Mouse (Mus musculus) forebrain, embryonic 13.5 days (tissue): ENCODE results near the gene Sftpa1. TPM values are rescaled to one million over a fixed set of nuclear protein-coding genes. Genes with fewer than 3 reads are reported as not detected.

Experiments
- ATAC-seq: fragments of 200-750 bp; cut with Nextera tagmentation; 2 replicates; pipeline ENCODE4 v1.8.0; 2017
- H3K27ac ChIP-seq: fragments of 300-500 bp; sonication (generic); 2 replicates; pipeline ENCODE4 v1.5.1; 2015; ENCODE audit warnings: inconsistent platforms, mild to moderate bottlenecking, moderate library complexity
- H3K27me3 ChIP-seq: fragments of 300-500 bp; sonication (generic); 2 replicates; pipeline ENCODE4 v1.6.1; 2015; ENCODE audit warnings: mild to moderate bottlenecking, inconsistent platforms
- H3K36me3 ChIP-seq: fragments of 300-500 bp; sonication (generic); 2 replicates; pipeline ENCODE4 v1.6.1; 2015; ENCODE audit warnings: mild to moderate bottlenecking, inconsistent platforms; ENCODE audit not compliant: poor library complexity, severe bottlenecking
- H3K4me1 ChIP-seq: fragments of 300-500 bp; sonication (generic); 2 replicates; pipeline ENCODE4 v1.6.1; 2015; ENCODE audit warnings: inconsistent platforms
- H3K4me2 ChIP-seq: fragments of 300-500 bp; sonication (generic); 2 replicates; pipeline ENCODE4 v1.6.1; 2015; ENCODE audit warnings: inconsistent platforms, mild to moderate bottlenecking, moderate library complexity
- H3K4me3 ChIP-seq: fragments of 300-500 bp; sonication (generic); 2 replicates; pipeline ENCODE4 v1.5.1; 2015; ENCODE audit warnings: mild to moderate bottlenecking, inconsistent platforms
- H3K9ac ChIP-seq: fragments of 300-500 bp; sonication (generic); 2 replicates; pipeline ENCODE4 v1.6.1; 2015; ENCODE audit warnings: mild to moderate bottlenecking, inconsistent platforms
- H3K9me3 ChIP-seq: fragments of 300-500 bp; sonication (generic); replicated peaks from 2 replicates; pipeline ENCODE4 v1.6.1; 2016; ENCODE audit warnings: inconsistent platforms
- WGBS: fragments of 180-500 bp; shearing (Covaris S2); methylation state at CpG from one replicate; pipeline ENCODE4 v1.1.7; 2015; 5-methylcytosine and 5-hydroxymethylcytosine counted together
- polyA plus RNA-seq: library from polyadenylated mRNA; unstranded; fragments of >200 nt; fragmentation: Nextera tagmentation; extraction: Ambion mirVana; gene quantifications from 2 replicates; pipeline ENCODE4 v1.2.1, GENCODE M21; 2015

The Sftpa1 gene
- polyA plus RNA-seq, 1 experiment from 2014 or later, result not detected

DNA sequence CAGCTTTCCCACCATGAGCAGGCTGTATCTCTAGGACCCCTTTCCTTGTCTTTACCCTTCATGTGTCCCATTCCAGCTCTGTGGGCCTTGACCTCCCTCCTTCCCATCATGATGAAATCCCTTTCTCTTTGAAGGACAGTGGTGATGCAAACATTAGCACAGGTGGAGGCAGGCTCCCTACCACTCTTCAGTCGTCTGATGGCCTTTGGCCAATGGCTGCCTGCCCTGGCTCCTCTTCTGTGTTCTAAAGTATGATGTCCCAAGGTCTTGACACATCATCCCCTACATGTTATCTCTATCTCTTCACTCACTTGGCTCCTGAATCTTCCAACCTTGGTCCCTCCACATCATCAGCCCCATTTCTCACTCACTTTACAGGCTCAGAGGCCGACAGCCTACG lies 15.3 kb upstream of the Sftpa1 start:
- ATAC-seq, result no peak
- Histone ChIP-seq H3K4me2 (no peak overlapping the region), H3K4me3 (no peak overlapping the region), H3K27ac (no peak overlapping the region), H3K9ac (no peak overlapping the region), H3K36me3 (no peaks in the 10 kb centered on the region), H3K27me3 (no peaks in the 10 kb centered on the region), H3K9me3 (no peaks in the 10 kb centered on the region), H3K4me1 (no peaks in the 10 kb centered on the region)
- 86% methylated on average over 3 of the region's 3 CpGs for WGBS

DNA sequence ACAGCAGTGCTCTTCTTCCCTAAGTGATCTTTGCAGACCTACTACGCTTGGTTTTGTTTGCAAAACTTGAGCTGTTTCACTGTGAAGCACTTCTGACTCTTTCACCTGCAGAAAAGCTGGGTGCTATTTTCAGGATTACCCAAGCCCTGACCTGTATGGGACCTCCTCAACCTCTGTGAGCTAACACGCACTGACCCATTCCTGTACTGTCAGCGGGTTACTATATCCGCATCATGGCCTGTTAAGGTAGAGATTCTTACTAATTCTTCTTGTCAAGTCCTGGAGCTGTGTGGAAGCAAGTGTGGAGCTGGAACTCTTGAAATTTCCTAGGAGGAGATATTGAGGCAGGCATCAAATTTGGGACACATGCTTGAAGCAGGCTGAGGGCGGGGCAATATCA lies 6.9 kb upstream of the Sftpa1 start:
- H3K36me3 ChIP-seq, result no peaks in the 10 kb centered on the region
- no peak for ATAC-seq

DNA sequence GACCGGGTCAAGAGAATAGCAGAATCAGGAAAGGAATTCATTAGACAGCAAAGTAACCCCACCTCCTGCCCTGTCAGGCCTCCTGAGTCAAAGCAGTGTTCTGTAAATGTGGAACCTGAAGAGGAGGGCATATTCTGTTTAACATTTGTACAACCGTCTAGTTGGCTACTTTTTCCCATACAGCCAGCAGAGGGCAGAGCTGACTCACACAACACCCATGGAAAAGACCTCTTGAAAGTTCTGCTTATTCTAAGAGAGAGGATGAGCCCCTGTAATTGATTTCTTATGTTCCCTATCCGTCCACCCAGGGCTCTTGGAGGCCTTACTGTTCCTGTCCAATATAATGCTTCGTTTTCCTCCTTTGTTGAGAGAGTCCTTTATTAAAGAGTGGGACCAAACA lies 3.6 kb upstream of the Sftpa1 start:
- no peak overlapping the region for H3K27ac ChIP-seq
- no peaks in the 10 kb centered on the region for H3K27me3 ChIP-seq
- peak; percentile 70 for ATAC-seq
- H3K36me3 ChIP-seq, result no peaks in the 10 kb centered on the region
- no peaks in the 10 kb centered on the region for H3K4me1 ChIP-seq
- H3K4me3 ChIP-seq, result no peak overlapping the region
- H3K9me3 ChIP-seq, result no peaks in the 10 kb centered on the region
- WGBS, result 19% methylated on average over 4 of the region's 4 CpGs
- H3K4me2 ChIP-seq, result no peak overlapping the region
- no peak overlapping the region for H3K9ac ChIP-seq

More for the DNA sequence above, 6.9 kb upstream of the Sftpa1 start:
- Histone ChIP-seq H3K27ac (no peak overlapping the region), H3K4me1 (no peaks in the 10 kb centered on the region), H3K27me3 (no peaks in the 10 kb centered on the region), H3K4me2 (no peak overlapping the region), H3K9ac (no peak overlapping the region), H3K4me3 (no peak overlapping the region), H3K9me3 (no peaks in the 10 kb centered on the region)
- 89% methylated on average over 5 of the region's 5 CpGs for WGBS

DNA sequence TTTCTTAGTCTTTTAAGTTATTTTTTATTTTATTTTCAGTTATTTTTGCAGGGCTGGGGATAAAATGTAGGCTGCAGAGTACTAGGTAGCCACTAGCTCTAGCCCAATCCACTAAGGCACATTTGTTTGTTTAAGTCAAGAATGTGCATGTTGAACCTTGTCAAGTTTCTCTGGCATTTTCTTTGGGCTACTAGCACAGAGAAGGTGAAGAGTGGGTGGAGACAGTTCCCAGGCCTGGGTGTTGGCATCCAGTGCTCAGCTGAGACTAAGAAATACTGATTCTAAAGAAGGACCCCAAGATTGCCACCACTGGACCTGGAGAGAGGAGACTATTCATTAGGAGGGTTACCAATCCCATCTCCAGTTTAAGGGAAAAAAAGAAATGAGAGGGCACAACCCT lies 5.4 kb downstream of the Sftpa1 start:
- no peaks in the 10 kb centered on the region for H3K4me1 ChIP-seq
- ATAC-seq, result no peak
- H3K27me3 ChIP-seq, result no peaks in the 10 kb centered on the region
- H3K4me2 ChIP-seq, result no peak overlapping the region
- no peak overlapping the region for H3K27ac ChIP-seq
- H3K4me3 ChIP-seq, result no peak overlapping the region
- no peak overlapping the region for H3K9ac ChIP-seq
- H3K9me3 ChIP-seq, result no peaks in the 10 kb centered on the region
- no peaks in the 10 kb centered on the region for H3K36me3 ChIP-seq

DNA sequence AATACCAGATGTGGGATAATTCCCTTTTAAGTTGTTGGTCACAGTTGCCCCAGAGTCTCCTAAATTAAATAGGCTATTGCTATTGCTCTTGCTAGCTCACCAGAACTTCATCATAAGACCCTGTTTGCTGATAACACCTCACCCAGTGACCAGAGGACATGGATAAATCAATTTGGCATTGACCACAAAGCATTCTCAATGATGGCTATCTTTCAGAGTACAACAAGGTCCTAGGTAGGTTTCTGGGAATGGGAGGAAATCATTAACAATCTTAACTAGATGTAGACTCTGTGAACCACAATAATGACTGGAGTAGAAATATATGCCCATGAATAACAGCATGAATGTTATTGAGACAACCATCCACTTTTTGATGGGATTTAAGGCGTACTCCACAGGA lies 9.1 kb downstream of the Sftpa1 start:
- Histone ChIP-seq H3K4me1 (no peaks in the 10 kb centered on the region), H3K27me3 (no peaks in the 10 kb centered on the region), H3K36me3 (no peaks in the 10 kb centered on the region), H3K9ac (no peak overlapping the region), H3K27ac (no peak overlapping the region), H3K4me2 (no peak overlapping the region), H3K9me3 (no peaks in the 10 kb centered on the region), H3K4me3 (no peak overlapping the region)
- ATAC-seq, result no peak
- WGBS, result 94% methylated on average over 1 of the region's 1 CpGs

DNA sequence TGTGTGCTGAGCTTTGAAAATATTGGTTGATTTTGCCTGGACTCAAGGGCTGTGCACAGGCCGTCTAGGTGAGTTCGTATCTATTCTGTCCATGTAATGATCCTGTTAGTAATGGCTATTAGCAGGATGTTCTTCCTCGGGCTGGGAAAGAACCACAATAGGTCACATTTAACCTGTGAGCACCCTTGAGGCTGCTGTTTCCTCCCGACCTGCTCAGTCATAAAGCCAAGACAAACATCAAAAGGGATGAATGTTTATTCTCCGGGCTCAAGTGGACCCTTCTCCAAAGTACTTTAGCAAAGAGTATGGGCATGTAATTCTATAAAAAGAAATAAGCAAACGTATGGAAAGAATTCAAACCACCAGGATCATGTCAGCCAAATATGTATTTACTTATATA lies 14.5 kb downstream of the Sftpa1 start:
- H3K27me3 ChIP-seq, result no peaks in the 10 kb centered on the region
- whole genome bisulfite sequencing, result 73% methylated on average over 6 of the region's 6 CpGs
- H3K9me3 ChIP-seq, result no peaks in the 10 kb centered on the region
- no peak overlapping the region for H3K27ac ChIP-seq
- no peak overlapping the region for H3K9ac ChIP-seq
- H3K4me1 ChIP-seq, result no peaks in the 10 kb centered on the region
- ATAC-seq, result no peak
- no peaks in the 10 kb centered on the region for H3K36me3 ChIP-seq
- no peak overlapping the region for H3K4me2 ChIP-seq
- H3K4me3 ChIP-seq, result no peak overlapping the region

DNA sequence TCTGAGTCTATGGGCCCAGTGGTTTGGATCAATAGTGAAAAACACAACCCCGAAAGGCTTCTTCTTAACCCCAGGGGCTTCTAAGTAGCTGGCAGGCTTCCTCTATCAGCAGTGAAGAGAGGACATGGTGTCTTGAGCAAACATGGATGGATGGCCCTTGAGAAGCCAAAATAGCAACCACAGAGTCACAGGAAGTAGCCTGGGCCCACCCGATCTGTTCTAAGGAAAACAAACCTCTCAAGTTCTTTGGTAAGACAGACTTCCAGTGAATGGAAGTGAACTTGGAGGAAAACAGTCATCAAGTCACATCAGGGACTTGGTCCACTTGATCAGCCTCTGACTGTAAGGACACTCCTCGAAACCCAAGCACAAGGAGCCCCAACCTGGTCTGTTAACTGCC lies 15.3 kb downstream of the Sftpa1 start:
- Histone ChIP-seq H3K36me3 (no peaks in the 10 kb centered on the region), H3K27me3 (no peaks in the 10 kb centered on the region), H3K27ac (no peak overlapping the region), H3K9ac (no peak overlapping the region), H3K4me1 (no peaks in the 10 kb centered on the region), H3K4me3 (no peak overlapping the region), H3K4me2 (no peak overlapping the region), H3K9me3 (no peaks in the 10 kb centered on the region)
- ATAC-seq, result no peak
- WGBS, result 87% methylated on average over 3 of the region's 3 CpGs

DNA sequence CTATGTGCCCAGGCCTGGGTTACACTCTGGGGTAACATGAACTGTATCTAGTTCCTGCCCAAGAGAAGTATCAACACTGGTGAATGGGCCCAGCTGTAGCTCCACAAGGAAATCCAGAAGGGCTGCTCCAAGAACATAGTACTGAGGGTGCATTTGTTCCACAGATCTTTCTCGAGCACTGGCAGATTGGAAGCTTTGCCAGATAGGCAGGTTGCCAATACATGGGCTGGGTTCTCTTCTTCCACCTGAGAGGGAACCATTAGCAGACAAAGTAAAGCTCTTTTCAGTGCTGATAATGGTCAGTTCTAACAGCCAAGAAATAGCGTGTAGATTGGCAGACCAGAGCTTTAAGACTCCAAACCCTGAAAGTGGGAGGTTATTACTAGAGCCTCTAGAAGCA lies 15.8 kb downstream of the Sftpa1 start:
- H3K9ac ChIP-seq, result no peak overlapping the region
- no peak for ATAC-seq
- H3K27ac ChIP-seq, result no peak overlapping the region
- H3K4me1 ChIP-seq, result no peaks in the 10 kb centered on the region
- no peak overlapping the region for H3K4me3 ChIP-seq
- H3K36me3 ChIP-seq, result no peaks in the 10 kb centered on the region
- WGBS, result 78% methylated on average over 2 of the region's 2 CpGs
- no peak overlapping the region for H3K4me2 ChIP-seq
- H3K9me3 ChIP-seq, result no peaks in the 10 kb centered on the region
- no peaks in the 10 kb centered on the region for H3K27me3 ChIP-seq

DNA sequence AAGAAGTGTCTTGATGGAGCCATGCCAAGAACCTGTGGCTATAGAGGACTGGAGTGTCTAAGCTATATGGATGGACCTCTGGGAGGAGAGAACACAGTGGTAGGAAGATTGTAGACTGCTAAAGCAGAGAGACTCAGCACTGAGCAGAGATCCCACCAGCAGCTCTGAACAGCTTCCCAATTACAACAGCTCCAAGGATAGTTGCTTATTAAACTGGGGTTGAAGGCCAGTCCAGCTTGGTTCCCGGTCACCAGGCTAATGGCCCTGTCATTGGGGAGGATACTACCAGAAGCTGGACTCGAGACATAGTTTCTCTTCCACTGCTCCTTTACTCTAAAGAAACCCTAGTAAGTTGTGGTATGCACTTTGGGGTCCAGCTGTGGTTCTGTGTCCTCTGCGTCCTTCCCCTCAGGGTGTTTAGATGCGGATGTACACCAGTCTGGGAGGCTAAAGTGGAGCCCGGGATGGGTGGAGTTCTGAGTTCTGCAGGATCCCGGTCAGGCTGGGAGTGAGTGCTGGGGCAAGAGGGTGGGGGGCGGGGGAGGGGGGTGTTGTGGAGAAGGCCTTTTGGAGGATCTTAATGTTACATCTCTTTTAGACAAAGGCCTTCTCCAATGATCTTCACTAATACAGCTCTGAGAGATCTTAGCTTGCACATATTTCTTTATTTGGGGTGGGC lies 19.8 kb downstream of the Sftpa1 start, which contains the start of gene Mbl1:
TSS of gene Mbl1 (plus strand) at position 239 of the 679 bp plus-strand sequence.
- Histone ChIP-seq H3K9ac (no peak within 1 kb of the TSS), H3K4me1 (no peaks in the 10 kb centered on the region), H3K4me3 (no peak within 1 kb of the TSS), H3K27ac (no peak within 1 kb of the TSS), H3K27me3 (no peaks in the 10 kb centered on the region), H3K9me3 (no peaks in the 10 kb centered on the region), H3K36me3 (no peaks in the 10 kb centered on the region), H3K4me2 (no peak within 1 kb of the TSS)
- 91% methylated on average over 7 of the region's 7 CpGs for WGBS
- no peak for ATAC-seq

DNA sequence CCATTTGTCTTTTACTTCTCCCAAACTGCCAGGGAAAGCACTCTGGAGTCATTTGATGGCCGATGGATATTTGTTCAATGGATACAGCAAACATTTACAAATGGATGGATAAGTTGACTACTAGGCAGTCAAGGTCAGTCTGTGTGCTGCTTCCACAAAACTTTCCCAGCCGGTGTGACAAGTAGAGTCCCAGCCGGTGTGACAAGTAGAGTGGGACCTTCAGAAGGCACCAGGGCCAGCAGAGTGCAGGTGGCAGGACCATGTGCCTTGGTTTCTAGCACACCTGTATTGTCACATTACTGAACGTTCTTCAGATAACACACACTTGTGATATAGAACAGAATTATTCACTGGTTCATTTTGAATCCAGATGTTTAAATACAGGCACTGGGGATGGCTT lies 28.5 kb downstream of the Sftpa1 start:
- Histone ChIP-seq H3K27me3 (no peaks in the 10 kb centered on the region), H3K9ac (no peak overlapping the region), H3K27ac (no peak overlapping the region), H3K4me1 (no peaks in the 10 kb centered on the region), H3K4me3 (no peak overlapping the region), H3K36me3 (no peaks in the 10 kb centered on the region), H3K9me3 (no peaks in the 10 kb centered on the region), H3K4me2 (no peak overlapping the region)
- 80% methylated on average over 4 of the region's 4 CpGs for WGBS
- no peak for ATAC-seq

DNA sequence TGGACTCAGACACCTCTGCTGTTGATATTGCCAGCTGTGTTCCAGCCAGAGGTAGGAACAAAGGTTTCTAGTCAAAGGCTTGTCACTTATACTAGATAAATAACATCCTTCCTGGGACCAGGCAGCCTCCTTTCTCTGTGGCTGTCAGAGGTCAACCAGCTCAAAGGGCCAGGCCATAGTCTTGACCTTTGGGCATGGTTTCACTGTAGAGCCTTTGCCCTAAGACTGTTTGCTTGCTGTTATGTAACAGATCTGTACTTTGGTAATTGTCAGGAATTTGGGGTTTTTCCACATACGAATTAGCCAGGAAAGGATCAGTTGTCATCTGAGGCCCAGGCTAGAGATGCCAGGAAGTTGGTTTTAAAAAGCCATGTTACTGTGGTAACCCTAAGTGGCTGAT lies 29.2 kb downstream of the Sftpa1 start:
- Histone ChIP-seq H3K4me2 (no peak overlapping the region), H3K9me3 (no peaks in the 10 kb centered on the region), H3K9ac (no peak overlapping the region), H3K27ac (no peak overlapping the region), H3K27me3 (no peaks in the 10 kb centered on the region), H3K4me3 (no peak overlapping the region), H3K36me3 (no peaks in the 10 kb centered on the region), H3K4me1 (no peaks in the 10 kb centered on the region)
- WGBS, result 59% methylated on average over 1 of the region's 1 CpGs
- ATAC-seq, result no peak

DNA sequence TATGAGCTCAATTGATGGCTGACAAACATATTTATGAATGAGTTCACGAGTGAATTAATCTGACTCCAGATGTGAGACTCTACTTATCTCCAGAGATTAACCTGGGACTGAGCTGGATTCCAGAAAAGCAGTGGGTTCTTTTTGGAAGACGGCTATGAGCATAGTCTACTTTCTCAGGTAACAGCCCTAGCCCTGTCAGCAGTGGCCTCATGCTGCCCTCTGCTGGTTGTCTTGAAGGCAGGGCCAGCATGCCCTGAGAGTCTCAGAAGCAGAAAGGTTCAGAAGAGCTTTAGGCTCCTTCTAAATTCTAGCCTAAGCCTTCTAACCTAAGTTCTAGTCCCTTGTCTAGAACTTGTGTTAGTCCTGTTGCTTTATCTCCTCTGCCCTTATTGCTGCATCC lies 31.1 kb downstream of the Sftpa1 start:
- 20% methylated on average over 2 of the region's 2 CpGs for WGBS
- no peak overlapping the region for H3K4me3 ChIP-seq
- peak; percentile 38; the same call in 1 of the 2 replicates for ATAC-seq
- H3K4me1 ChIP-seq, result no peaks in the 10 kb centered on the region
- no peak overlapping the region for H3K4me2 ChIP-seq
- H3K27me3 ChIP-seq, result no peaks in the 10 kb centered on the region
- H3K36me3 ChIP-seq, result no peaks in the 10 kb centered on the region
- H3K9ac ChIP-seq, result no peak overlapping the region
- H3K9me3 ChIP-seq, result no peaks in the 10 kb centered on the region
- no peak overlapping the region for H3K27ac ChIP-seq

DNA sequence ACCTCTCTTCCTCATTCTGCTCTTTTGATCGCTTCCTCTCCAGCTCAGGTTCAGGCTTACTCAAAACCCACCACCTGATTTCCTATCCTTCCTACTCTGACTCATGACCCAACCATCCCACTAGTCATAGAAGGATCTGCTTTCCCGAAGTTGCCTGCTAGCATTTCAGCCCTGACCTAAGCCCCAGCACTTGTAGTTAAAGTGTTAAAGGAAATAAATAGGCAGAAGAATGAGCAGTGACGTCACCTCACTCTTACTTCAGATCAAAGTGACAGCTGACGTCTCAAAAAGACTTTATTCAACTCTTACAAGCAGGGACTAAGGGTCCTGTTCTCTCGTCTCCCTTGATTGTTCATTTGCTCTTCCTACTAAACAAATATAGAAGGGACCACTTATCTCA lies 35.7 kb downstream of the Sftpa1 start:
- Histone ChIP-seq H3K4me1 (no peaks in the 10 kb centered on the region), H3K36me3 (no peaks in the 10 kb centered on the region), H3K27ac (no peak overlapping the region), H3K9me3 (no peaks in the 10 kb centered on the region), H3K9ac (no peak overlapping the region), H3K4me2 (no peak overlapping the region), H3K4me3 (no peak overlapping the region), H3K27me3 (no peaks in the 10 kb centered on the region)
- 50% methylated on average over 5 of the region's 5 CpGs for WGBS
- ATAC-seq, result no peak
